Mouse (Mus musculus): ENCODE results near the gene Sfrp5. TPM values are rescaled to one million over a fixed set of nuclear protein-coding genes. Genes with fewer than 3 reads are reported as not detected.

The Sfrp5 gene
- 1.6 and 3.8 TPM in 2 replicates for total RNA-seq (2014; rRNA removed)
- polyA plus RNA-seq (2015; fragmentation: Nextera tagmentation; extraction: Ambion mirVana), result 2.7 and 2.8 TPM in 2 replicates

DNA sequence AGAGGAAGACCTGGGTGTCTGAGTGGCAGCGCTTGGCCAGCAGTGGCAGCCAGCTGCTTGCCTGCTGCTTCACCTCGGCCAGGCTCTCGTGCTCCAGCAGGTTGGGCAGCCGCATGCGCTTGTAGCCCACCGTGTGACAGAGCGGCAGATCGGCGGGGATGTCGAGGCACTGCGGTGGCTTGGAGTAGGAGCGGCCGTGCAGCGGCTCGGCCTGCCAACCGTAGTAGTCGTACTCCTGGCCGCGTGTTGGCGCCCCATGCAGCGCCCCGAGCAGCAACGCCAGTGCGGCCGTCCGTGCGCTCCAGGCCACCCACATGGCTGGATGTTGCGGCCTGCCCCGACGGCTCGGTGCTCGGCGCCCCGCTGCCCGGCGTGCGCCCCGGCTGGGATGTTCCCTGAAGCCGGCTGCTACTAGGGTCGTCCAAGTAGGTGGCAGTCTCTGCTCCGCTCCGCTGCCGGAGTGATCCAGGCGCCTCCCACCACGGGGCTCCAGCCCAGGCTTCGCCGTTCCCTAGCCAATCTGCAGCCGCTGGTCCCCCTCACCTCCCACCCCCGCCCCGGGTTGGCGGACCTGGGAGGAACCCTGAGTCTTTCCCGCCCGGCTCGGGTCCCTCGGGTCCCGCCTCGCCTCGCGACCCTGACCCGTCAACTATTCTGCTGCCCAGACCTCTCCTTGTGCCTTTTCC, at the start of gene Sfrp5:
Gene Sfrp5 (minus strand): TSS at position 557 of the 686 bp plus-strand sequence.
- peaks cover 57% of the 10 kb centered on the region for H3K27me3 ChIP-seq (ENCODE audit: insufficient read depth, low read length)
- H3K4me3 ChIP-seq (ENCODE audit: low read depth, low read length), result peak within 1 kb of the TSS; percentile 29
- H3K36me3 ChIP-seq (ENCODE audit: insufficient read depth, low read length), result no peaks in the 10 kb centered on the region
- peak within 1 kb of the TSS; percentile 46 for H3K4me2 ChIP-seq (ENCODE audit: low read depth, low read length, poor library complexity, severe bottlenecking)
- DNase-seq (ENCODE audit: low spot score) (no peak), ATAC-seq (ENCODE audit: low FRiP score) (no peak)
- peak within 1 kb of the TSS; percentile 19; the same call in 1 of the 2 replicates for H3K9ac ChIP-seq (replicated peaks; ENCODE audit: low read length, poor library complexity, severe bottlenecking)
- no peaks in the 10 kb centered on the region for H3K4me1 ChIP-seq (ENCODE audit: insufficient read depth, low read length)
- WGBS, result under 1% methylated on average over 60 of the region's 60 CpGs
- no peak for TF ChIP-seq CTCF (IDR thresholded peaks at IDR 0.05)
- H3K27ac ChIP-seq (ENCODE audit: low read depth, low read length), result no peak within 1 kb of the TSS
- H3K9me3 ChIP-seq (ENCODE audit: low read length), result no peaks in the 10 kb centered on the region

DNA sequence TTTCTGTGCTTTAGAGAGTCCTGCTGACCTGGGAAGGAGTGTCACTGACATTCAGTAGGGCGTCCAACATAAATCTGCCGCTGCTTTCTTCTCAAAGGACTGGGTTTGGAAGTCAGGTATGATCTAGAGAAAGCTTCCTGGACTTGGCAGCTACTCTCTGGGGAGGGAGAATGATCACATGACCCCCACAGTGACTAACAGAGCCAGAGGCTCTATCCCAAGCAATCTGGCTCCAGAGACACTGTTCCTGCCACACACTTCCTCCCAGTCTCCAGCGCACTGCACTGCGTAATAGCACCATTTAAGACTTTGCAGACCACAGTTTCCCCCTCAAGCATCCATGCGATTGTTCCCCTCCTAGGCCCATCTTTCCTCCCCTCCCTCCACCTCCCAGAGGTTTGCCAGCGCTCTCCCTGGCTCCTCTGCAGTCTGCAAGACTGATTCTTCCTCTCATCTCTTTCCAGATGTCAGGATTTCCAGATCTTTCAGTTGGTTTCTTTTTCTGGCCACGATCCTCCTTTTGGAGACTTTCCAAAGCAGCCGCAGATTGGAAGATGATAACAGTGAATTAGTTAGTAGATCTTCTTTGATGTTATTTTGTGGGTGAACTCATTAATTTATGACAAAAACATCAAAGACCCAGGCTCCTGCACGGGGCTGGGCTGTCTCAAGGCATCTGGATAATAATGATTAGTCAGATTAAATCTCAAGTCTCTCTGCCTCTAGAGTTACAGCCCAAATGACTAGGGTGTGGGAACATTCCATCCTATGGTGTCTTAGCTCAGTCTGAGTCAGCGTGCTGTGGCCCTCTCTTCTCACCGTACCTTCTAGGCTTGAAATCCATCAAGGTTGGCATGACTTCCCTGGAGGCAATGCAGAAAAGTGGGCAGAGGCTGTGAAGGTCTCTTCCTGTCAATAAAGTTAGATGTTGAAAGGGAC, 48.2 kb upstream of the Sfrp5 start:
- WGBS, result 46% methylated on average over 11 of the region's 11 CpGs
- no peak overlapping the region for H3K27ac ChIP-seq (ENCODE audit: low read depth, low read length)
- 0 out of 2 replicates have a peak, but pooled peaks have one; percentile 34 for ATAC-seq (ENCODE audit: low FRiP score)

DNA sequence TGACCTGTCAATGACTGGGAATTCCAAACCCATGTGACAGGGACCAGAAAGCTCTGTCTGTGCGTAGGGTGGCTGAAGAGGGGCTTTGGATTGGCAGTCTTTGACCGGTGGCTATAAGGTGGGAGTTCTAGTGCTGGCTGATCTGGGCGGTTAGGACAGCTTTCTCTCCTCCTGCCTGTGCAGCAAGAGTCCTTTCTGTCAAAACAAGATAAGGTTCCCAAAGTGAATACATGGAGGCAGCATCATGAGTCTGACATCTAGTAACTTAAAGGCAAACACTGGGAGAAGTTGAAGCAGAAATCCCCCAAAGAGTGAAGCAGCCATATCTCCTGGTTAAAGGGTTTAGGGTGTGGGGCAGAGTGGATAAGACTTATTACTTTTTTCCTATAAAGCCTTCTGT, 45.5 kb upstream of the Sfrp5 start, which contains the start of gene Golga7b:
Gene Golga7b (plus strand): TSS at position 56 of the 400 bp plus-strand sequence.
- no peak within 1 kb of the TSS for H3K4me2 ChIP-seq (ENCODE audit: low read depth, low read length, poor library complexity, severe bottlenecking)
- no peaks in the 10 kb centered on the region for H3K9me3 ChIP-seq (ENCODE audit: low read length)
- H3K4me1 ChIP-seq (ENCODE audit: insufficient read depth, low read length), result no peaks in the 10 kb centered on the region
- DNase-seq (ENCODE audit: low spot score), result no peak
- H3K4me3 ChIP-seq (ENCODE audit: low read depth, low read length), result no peak within 1 kb of the TSS
- ATAC-seq (ENCODE audit: low FRiP score), result no peak
- TF ChIP-seq CTCF (IDR thresholded peaks at IDR 0.05), result no peak
- whole genome bisulfite sequencing, result 89% methylated on average over 3 of the region's 3 CpGs
- no peaks in the 10 kb centered on the region for H3K27me3 ChIP-seq (ENCODE audit: insufficient read depth, low read length)
- H3K27ac ChIP-seq (ENCODE audit: low read depth, low read length), result no peak within 1 kb of the TSS
- H3K36me3 ChIP-seq (ENCODE audit: insufficient read depth, low read length), result no peaks in the 10 kb centered on the region
- no peak within 1 kb of the TSS for H3K9ac ChIP-seq (replicated peaks; ENCODE audit: low read length, poor library complexity, severe bottlenecking)

More for the DNA sequence above, 48.2 kb upstream of the Sfrp5 start:
- no peaks in the 10 kb centered on the region for H3K27me3 ChIP-seq (ENCODE audit: insufficient read depth, low read length)
- peaks cover 4% of the 10 kb centered on the region; the same call in 1 of the 2 replicates for H3K4me1 ChIP-seq (ENCODE audit: insufficient read depth, low read length)
- H3K36me3 ChIP-seq (ENCODE audit: insufficient read depth, low read length), result no peaks in the 10 kb centered on the region
- no peak for DNase-seq (ENCODE audit: low spot score)
- no peak overlapping the region for H3K4me2 ChIP-seq (ENCODE audit: low read depth, low read length, poor library complexity, severe bottlenecking)
- H3K4me3 ChIP-seq (ENCODE audit: low read depth, low read length), result no peak overlapping the region
- TF ChIP-seq CTCF (IDR thresholded peaks at IDR 0.05), result no peak
- no peak overlapping the region for H3K9ac ChIP-seq (replicated peaks; ENCODE audit: low read length, poor library complexity, severe bottlenecking)
- no peaks in the 10 kb centered on the region for H3K9me3 ChIP-seq (ENCODE audit: low read length)

DNA sequence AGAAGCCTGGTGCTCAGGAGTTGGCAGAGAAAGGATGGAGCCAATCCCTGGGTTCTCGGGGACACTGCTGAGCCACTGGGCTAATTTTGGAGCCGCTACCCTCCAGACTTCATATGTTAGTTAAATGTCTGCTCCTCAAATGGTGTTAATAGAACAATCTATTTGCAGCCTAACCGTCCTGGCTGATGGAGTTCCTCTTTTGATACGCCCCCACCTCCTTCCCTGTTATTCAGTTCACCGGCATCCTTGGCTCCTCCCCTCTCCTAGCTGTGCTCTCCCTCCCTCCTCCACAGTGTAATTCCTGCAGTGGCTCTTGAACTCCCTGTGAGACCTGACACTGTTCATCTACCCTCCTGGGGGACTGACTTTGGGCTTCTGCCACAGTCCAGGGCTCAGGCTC, 44.6 kb upstream of the Sfrp5 start:
- Histone ChIP-seq H3K36me3 (ENCODE audit: insufficient read depth, low read length) (no peaks in the 10 kb centered on the region), H3K9ac (replicated peaks; ENCODE audit: low read length, poor library complexity, severe bottlenecking) (no peak overlapping the region), H3K4me1 (ENCODE audit: insufficient read depth, low read length) (no peaks in the 10 kb centered on the region), H3K4me2 (ENCODE audit: low read depth, low read length, poor library complexity, severe bottlenecking) (no peak overlapping the region), H3K27me3 (ENCODE audit: insufficient read depth, low read length) (no peaks in the 10 kb centered on the region), H3K4me3 (ENCODE audit: low read depth, low read length) (no peak overlapping the region), H3K27ac (ENCODE audit: low read depth, low read length) (no peak overlapping the region), H3K9me3 (ENCODE audit: low read length) (no peaks in the 10 kb centered on the region)
- DNase-seq (ENCODE audit: low spot score) (no peak), ATAC-seq (ENCODE audit: low FRiP score) (no peak)
- WGBS, result 47% methylated on average over 5 of the region's 5 CpGs
- TF ChIP-seq CTCF (IDR thresholded peaks at IDR 0.05), result no peak

DNA sequence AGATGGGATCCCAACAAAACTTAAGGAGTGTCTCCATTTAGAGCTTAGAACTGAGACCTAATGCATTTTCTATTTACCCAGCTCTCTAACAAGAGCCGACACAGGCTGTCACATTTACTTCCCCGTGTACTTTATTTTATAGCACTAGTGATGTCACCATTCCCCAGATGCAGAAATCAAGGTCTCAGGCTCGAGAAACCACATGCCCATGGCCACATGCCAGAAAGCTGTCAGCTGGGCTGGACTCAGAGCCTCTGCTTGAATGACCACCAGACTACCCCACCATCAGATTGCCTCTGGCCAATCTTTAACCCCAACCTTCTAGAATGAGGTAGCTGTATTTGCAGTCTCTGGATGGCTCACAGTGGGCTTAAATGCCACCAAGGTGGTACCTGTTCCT, 41.3 kb upstream of the Sfrp5 start:
- no peak overlapping the region for H3K27ac ChIP-seq (ENCODE audit: low read depth, low read length)
- H3K4me2 ChIP-seq (ENCODE audit: low read depth, low read length, poor library complexity, severe bottlenecking), result no peak overlapping the region
- H3K36me3 ChIP-seq (ENCODE audit: insufficient read depth, low read length), result no peaks in the 10 kb centered on the region
- ATAC-seq (ENCODE audit: low FRiP score) (no peak), DNase-seq (ENCODE audit: low spot score) (no peak)
- no peaks in the 10 kb centered on the region for H3K4me1 ChIP-seq (ENCODE audit: insufficient read depth, low read length)
- WGBS, result 71% methylated on average over 3 of the region's 3 CpGs
- H3K9me3 ChIP-seq (ENCODE audit: low read length), result no peaks in the 10 kb centered on the region
- H3K4me3 ChIP-seq (ENCODE audit: low read depth, low read length), result no peak overlapping the region
- H3K9ac ChIP-seq (replicated peaks; ENCODE audit: low read length, poor library complexity, severe bottlenecking), result no peak overlapping the region
- no peak for TF ChIP-seq CTCF (IDR thresholded peaks at IDR 0.05)
- H3K27me3 ChIP-seq (ENCODE audit: insufficient read depth, low read length), result no peaks in the 10 kb centered on the region
